In genomic region chr11:95291998-95292397, GRCm38 (mm10) we compare ENCODE assay signal across 26 mouse cellular contexts. TPM values are rescaled to one million over a fixed set of nuclear protein-coding genes. Genes with fewer than 3 reads are reported as not detected.
DNase-seq lines count a peak whose midpoint lies in the region; ATAC-seq and TF ChIP-seq lines count a peak whose summit lies in the region.
"Had no signal": no experiment of that assay in that cellular context is flagged by ENCODE, and none has a peak within 500 bp of the region (broad histone marks: within the 10 kb centered on the region; RNA-seq: fewer than 3 reads in every experiment).

No protein-coding gene starts in this region.

- H3K9me3 ChIP-seq in lung, postnatal 0 days (ENCODE audit: low read length) = no peaks in the 10 kb centered on the region
- H3K9me3 ChIP-seq: forebrain, embryonic 13.5 days; hindbrain, embryonic 10.5 days; limb, embryonic 13.5 days; midbrain, embryonic 13.5 days had no signal

- ATAC-seq in lung, postnatal 0 days = no peak
- ATAC-seq in megakaryocyte progenitor cell, adult 5-6 weeks (replicated peaks; ENCODE audit: poor library complexity) = peak; percentile 92
- ATAC-seq: forebrain, embryonic 13.5 days; midbrain, embryonic 13.5 days; Patski had no signal

- H3K4me3 ChIP-seq in lung, postnatal 0 days (ENCODE audit: low read depth, low read length) = no peak overlapping the region
- no peak overlapping the region for H3K4me3 ChIP-seq in bone marrow macrophage, adult 2 months (ENCODE audit: insufficient read depth, low read length)
- H3K4me3 ChIP-seq: forebrain, embryonic 13.5 days; hindbrain, embryonic 10.5 days; limb, embryonic 13.5 days; midbrain, embryonic 13.5 days had no signal

- intact Hi-C loops in left cerebral cortex, postnatal 36 days (cut with DNase I) = no loop called here

- H3K4me1 ChIP-seq in lung, postnatal 0 days (ENCODE audit: insufficient read depth, low read depth, low read length) = no peaks in the 10 kb centered on the region
- H3K4me1 ChIP-seq in bone marrow macrophage, adult 2 months (ENCODE audit: control insufficient read depth, insufficient read depth, low read length) = peaks cover 29% of the 10 kb centered on the region
- H3K4me1 ChIP-seq: forebrain, embryonic 13.5 days; hindbrain, embryonic 10.5 days; limb, embryonic 13.5 days; midbrain, embryonic 13.5 days had no signal

- TF ChIP-seq POLR2A in bone marrow macrophage, adult 2 months (IDR thresholded peaks at IDR 0.05; ENCODE audit: borderline replicate concordance, low read depth, low read length) = no peak

- H3K36me3 ChIP-seq in lung, postnatal 0 days (ENCODE audit: insufficient read depth, low read length) = peaks cover 17% of the 10 kb centered on the region; the same call in 1 of the 2 replicates

- no peak overlapping the region for H3K27ac ChIP-seq in lung, postnatal 0 days (ENCODE audit: low read length)
- H3K27ac ChIP-seq in bone marrow macrophage, adult 2 months (ENCODE audit: insufficient read depth, low read depth, low read length) = peak overlapping the region; percentile 58
- H3K27ac ChIP-seq: forebrain, embryonic 13.5 days; hindbrain, embryonic 10.5 days; limb, embryonic 13.5 days; liver, embryonic 14.5 days; midbrain, embryonic 13.5 days had no signal

- no peak overlapping the region for H3K4me2 ChIP-seq in lung, postnatal 0 days (replicated peaks; ENCODE audit: low read depth, low read length)
- H3K4me2 ChIP-seq: forebrain, embryonic 13.5 days; limb, embryonic 13.5 days; midbrain, embryonic 13.5 days had no signal

- no peak overlapping the region for H3K9ac ChIP-seq in lung, postnatal 0 days (replicated peaks; ENCODE audit: low read depth)
- H3K9ac ChIP-seq: forebrain, embryonic 13.5 days; limb, embryonic 13.5 days; liver, embryonic 14.5 days; midbrain, embryonic 13.5 days had no signal

- WGBS in lung, postnatal 0 days = 65% methylated on average over 4 of the region's 4 CpGs

- TF ChIP-seq CTCF in lung, postnatal 0 days (IDR thresholded peaks at IDR 0.05) = no peak
- TF ChIP-seq CTCF in bone marrow macrophage, adult 2 months (IDR thresholded peaks at IDR 0.05; ENCODE audit: low read depth, low read length) = no peak

- no peaks in the 10 kb centered on the region for H3K27me3 ChIP-seq in lung, postnatal 0 days (replicated peaks; ENCODE audit: insufficient read depth, low read length)
- H3K27me3 ChIP-seq: forebrain, embryonic 13.5 days; limb, embryonic 13.5 days; midbrain, embryonic 13.5 days; Patski had no signal

- TF ChIP-seq EP300 in lung, postnatal 0 days (IDR thresholded peaks at IDR 0.05) = no peak

- DNase-seq in lung, postnatal 0 days (ENCODE audit: low spot score) = peak; percentile 14
- no peak for DNase-seq in lung, postnatal 10 days
- DNase-seq in A20 (ENCODE audit: low read depth, low spot score) = peak; percentile 79
- DNase-seq in left cerebral cortex, postnatal 36 days (ENCODE audit: low spot score in 2 of 2) = no peak
- no peak for DNase-seq in thymus, postnatal 25 days
- no peak for DNase-seq in neural tube, embryonic 10.5 days (ENCODE audit: extremely low spot score, low spot score)
- DNase-seq: adrenal gland, adult 8-10 months; cerebellum, adult 18-20 months; gastrocnemius, postnatal 25 days; kidney, adult 11 months; retina, postnatal 1 day; right cerebral cortex, postnatal 4 days had no signal

RNA-seq across cellular contexts. Expression of gene Kat7, which starts 18.0 kb away (rescaled TPM):
- polyA plus RNA-seq in lung, postnatal 0 days (2015; fragmentation: Nextera tagmentation; extraction: Ambion mirVana) = 30.7 and 33.5 TPM in 2 replicates
- polyA plus RNA-seq in bone marrow macrophage, adult 2 months (2012; ENCODE audit: insufficient read depth, insufficient read length, missing spikeins) = 41.2 and 41.7 TPM in 2 replicates
- 99.1 and 111 TPM in 2 replicates for total RNA-seq in megakaryocyte progenitor cell, adult 5-6 weeks (2015)
- total RNA-seq in megakaryocyte progenitor cell, adult 5-6 weeks (2017) = 70.8 and 73.3 TPM in 2 replicates
- 10 to 100 TPM; 69.3 to 74.3 TPM for total RNA-seq in left cerebral cortex, postnatal 36 days (2021)

RNA-seq across cellular contexts. Expression of gene Tac4, which starts 30.7 kb away (rescaled TPM):
- 0.18 and 0.25 TPM in 2 replicates for polyA plus RNA-seq in lung, postnatal 0 days (2015; fragmentation: Nextera tagmentation; extraction: Ambion mirVana)
- polyA plus RNA-seq in bone marrow macrophage, adult 2 months (2012; ENCODE audit: insufficient read depth, insufficient read length, missing spikeins) = not detected in 2 replicates
- total RNA-seq in megakaryocyte progenitor cell, adult 5-6 weeks (2015) = not detected in 2 replicates
- not detected in 2 replicates for total RNA-seq in megakaryocyte progenitor cell, adult 5-6 weeks (2017)
- total RNA-seq in left cerebral cortex, postnatal 36 days (2021) = not detected
- total RNA-seq: adrenal gland, adult 8-10 months; heart, adult 8-10 months; layer of hippocampus, postnatal 25 days; left cerebral cortex, postnatal 10 days had no signal
- polyA plus RNA-seq: embryonic facial prominence, embryonic 11.5 days; forebrain, embryonic 13.5 days; heart, embryonic 16.5 days; hindbrain, embryonic 10.5 days; lung, embryonic 16.5 days; midbrain, embryonic 13.5 days; Patski had no signal

RNA-seq across cellular contexts. Expression of gene Fam117a, which starts 44.8 kb away (rescaled TPM):
- 20.4 and 21.6 TPM in 2 replicates for polyA plus RNA-seq in lung, postnatal 0 days (2015; fragmentation: Nextera tagmentation; extraction: Ambion mirVana)
- polyA plus RNA-seq in bone marrow macrophage, adult 2 months (2012; ENCODE audit: insufficient read depth, insufficient read length, missing spikeins) = 3.3 and 3.4 TPM in 2 replicates
- total RNA-seq in megakaryocyte progenitor cell, adult 5-6 weeks (2015) = 90.4 and 98.3 TPM in 2 replicates
- 89.6 and 91.8 TPM in 2 replicates for total RNA-seq in megakaryocyte progenitor cell, adult 5-6 weeks (2017)
- total RNA-seq in left cerebral cortex, postnatal 36 days (2021) = 1 to 10 TPM; 3.1 to 5.9 TPM

Comparison
In these comparisons a context has a peak if more than half of its experiments do, and no peak if none do; other contexts are left out.
1. DNase-seq: peak in lung, postnatal 0 days (single experiment) and A20 (single experiment); none in lung, postnatal 10 days (single experiment), left cerebral cortex, postnatal 36 days (0 of 2), thymus, postnatal 25 days (single experiment) and neural tube, embryonic 10.5 days (single experiment).
2. RNA of gene Fam117a, which starts 44.8 kb away (total RNA-seq): 89.6 to 98.3 TPM in megakaryocyte progenitor cell, adult 5-6 weeks; 3.1 to 5.9 TPM in left cerebral cortex, postnatal 36 days; every median in the first group is over 10 times any median in the second.